Mouse (Mus musculus): ENCODE data around the gene Tuba1b. TPM values are rescaled to one million over a fixed set of nuclear protein-coding genes. Genes with fewer than 3 reads are reported as not detected.
"Not testable (repeated sequence)": the region's sequence is repeated elsewhere in the genome, so short reads cannot be mapped to it uniquely, and the experiment has no call there.

The Tuba1b gene
- polyA plus RNA-seq, 1 experiment = 71.2 TPM

GRCm38 (mm10) chr15:98930998-98931397, 3.4 kb downstream of the Tuba1b start:
- no peak for TF ChIP-seq GATA1 (IDR thresholded peaks at IDR 0.05; ENCODE audit: low read length)
- no peak for TF ChIP-seq TAL1 (IDR thresholded peaks at IDR 0.05; ENCODE audit: low read length)
- H3K36me3 ChIP-seq (ENCODE audit: control insufficient read depth) = peaks cover 34% of the 10 kb centered on the region

GRCm38 (mm10) chr15:98930017-98930734, 4.2 kb downstream of the Tuba1b start:
- TF ChIP-seq GATA1 (IDR thresholded peaks at IDR 0.05; ENCODE audit: low read length) (no peak), TAL1 (IDR thresholded peaks at IDR 0.05; ENCODE audit: low read length) (no peak)
- Histone ChIP-seq H3K9me3 (ENCODE audit: control insufficient read depth, low read length) (peaks cover 6% of the 10 kb centered on the region), H3K4me1 (ENCODE audit: control insufficient read depth) (peaks cover 32% of the 10 kb centered on the region), H3K27me3 (ENCODE audit: control insufficient read depth) (no peaks in the 10 kb centered on the region; the same call in 1 of the 2 replicates), H3K4me3 (replicated peaks) (no peak overlapping the region), H3K36me3 (ENCODE audit: control insufficient read depth) (peaks cover 34% of the 10 kb centered on the region)

More at GRCm38 (mm10) chr15:98930998-98931397, 3.4 kb downstream of the Tuba1b start:
- peaks cover 40% of the 10 kb centered on the region for H3K4me1 ChIP-seq (ENCODE audit: control insufficient read depth)
- H3K9me3 ChIP-seq (ENCODE audit: control insufficient read depth, low read length) = peaks cover 5% of the 10 kb centered on the region
- peak overlapping the region; percentile 6 for H3K4me3 ChIP-seq (replicated peaks)
- H3K27me3 ChIP-seq (ENCODE audit: control insufficient read depth) = no peaks in the 10 kb centered on the region; the same call in 1 of the 2 replicates

GRCm38 (mm10) chr15:98928598-98929240, 5.6 kb downstream of the Tuba1b start:
- Histone ChIP-seq H3K27me3 (ENCODE audit: control insufficient read depth) (no peaks in the 10 kb centered on the region; the same call in 1 of the 2 replicates), H3K4me3 (replicated peaks) (no peak overlapping the region), H3K4me1 (ENCODE audit: control insufficient read depth) (peaks cover 25% of the 10 kb centered on the region), H3K9me3 (ENCODE audit: control insufficient read depth, low read length) (peaks cover 6% of the 10 kb centered on the region), H3K36me3 (ENCODE audit: control insufficient read depth) (peaks cover 34% of the 10 kb centered on the region)
- TF ChIP-seq TAL1 (IDR thresholded peaks at IDR 0.05; ENCODE audit: low read length) (no peak), GATA1 (IDR thresholded peaks at IDR 0.05; ENCODE audit: low read length) (no peak)

- Histone ChIP-seq H3K27me3 (ENCODE audit: control insufficient read depth) (no peaks in the 10 kb centered on the region; the same call in 1 of the 2 replicates), H3K9me3 (ENCODE audit: control insufficient read depth, low read length) (peaks cover 6% of the 10 kb centered on the region), H3K36me3 (ENCODE audit: control insufficient read depth) (peaks cover 26% of the 10 kb centered on the region), H3K4me1 (ENCODE audit: control insufficient read depth) (peaks cover 23% of the 10 kb centered on the region), H3K4me3 (replicated peaks) (no peak overlapping the region)
- TF ChIP-seq GATA1 (IDR thresholded peaks at IDR 0.05; ENCODE audit: low read length) (no peak), TAL1 (IDR thresholded peaks at IDR 0.05; ENCODE audit: low read length) (no peak)
Measured at GRCm38 (mm10) chr15:98927566-98927965, 6.8 kb downstream of the Tuba1b start.

GRCm38 (mm10) chr15:98924682-98925081, 9.7 kb downstream of the Tuba1b start:
- TF ChIP-seq GATA1 (IDR thresholded peaks at IDR 0.05; ENCODE audit: low read length) (no peak), TAL1 (IDR thresholded peaks at IDR 0.05; ENCODE audit: low read length) (no peak)
- H3K36me3 ChIP-seq (ENCODE audit: control insufficient read depth) = peaks cover 2% of the 10 kb centered on the region; the same call in 1 of the 2 replicates
- H3K4me3 ChIP-seq (replicated peaks) = no peak overlapping the region
- H3K4me1 ChIP-seq (ENCODE audit: control insufficient read depth) = peaks cover 11% of the 10 kb centered on the region
- H3K27me3 ChIP-seq (ENCODE audit: control insufficient read depth) = no peaks in the 10 kb centered on the region; the same call in 1 of the 2 replicates
- peaks cover 6% of the 10 kb centered on the region for H3K9me3 ChIP-seq (ENCODE audit: control insufficient read depth, low read length)

GRCm38 (mm10) chr15:98923031-98923537, 11.3 kb downstream of the Tuba1b start:
- no peak overlapping the region for H3K4me3 ChIP-seq (replicated peaks)
- no peaks in the 10 kb centered on the region; the same call in 1 of the 2 replicates for H3K36me3 ChIP-seq (ENCODE audit: control insufficient read depth)
- peaks cover 14% of the 10 kb centered on the region for H3K4me1 ChIP-seq (ENCODE audit: control insufficient read depth)
- TF ChIP-seq GATA1 (IDR thresholded peaks at IDR 0.05; ENCODE audit: low read length) (no peak), TAL1 (IDR thresholded peaks at IDR 0.05; ENCODE audit: low read length) (no peak)
- H3K27me3 ChIP-seq (ENCODE audit: control insufficient read depth) = no peaks in the 10 kb centered on the region
- peaks cover 6% of the 10 kb centered on the region for H3K9me3 ChIP-seq (ENCODE audit: control insufficient read depth, low read length)

GRCm38 (mm10) chr15:98922581-98922980, 11.8 kb downstream of the Tuba1b start:
- Histone ChIP-seq H3K27me3 (ENCODE audit: control insufficient read depth) (no peaks in the 10 kb centered on the region), H3K4me1 (ENCODE audit: control insufficient read depth) (peaks cover 13% of the 10 kb centered on the region), H3K36me3 (ENCODE audit: control insufficient read depth) (no peaks in the 10 kb centered on the region; the same call in 1 of the 2 replicates), H3K9me3 (ENCODE audit: control insufficient read depth, low read length) (peaks cover 6% of the 10 kb centered on the region), H3K4me3 (replicated peaks) (no peak overlapping the region)
- TF ChIP-seq TAL1 (IDR thresholded peaks at IDR 0.05; ENCODE audit: low read length) (no peak), GATA1 (IDR thresholded peaks at IDR 0.05; ENCODE audit: low read length) (no peak)

- TF ChIP-seq GATA1 (IDR thresholded peaks at IDR 0.05; ENCODE audit: low read length) (no peak), TAL1 (IDR thresholded peaks at IDR 0.05; ENCODE audit: low read length) (no peak)
- peaks cover 3% of the 10 kb centered on the region for H3K27me3 ChIP-seq (ENCODE audit: control insufficient read depth)
- peaks cover 6% of the 10 kb centered on the region for H3K9me3 ChIP-seq (ENCODE audit: control insufficient read depth, low read length)
- H3K4me1 ChIP-seq (ENCODE audit: control insufficient read depth) = peaks cover 23% of the 10 kb centered on the region
- H3K4me3 ChIP-seq (replicated peaks) = no peak overlapping the region
- no peaks in the 10 kb centered on the region; the same call in 1 of the 2 replicates for H3K36me3 ChIP-seq (ENCODE audit: control insufficient read depth)
Measured at GRCm38 (mm10) chr15:98921510-98921909, 12.9 kb downstream of the Tuba1b start.

GRCm38 (mm10) chr15:98918499-98918895, 15.9 kb downstream of the Tuba1b start:
- H3K27me3 ChIP-seq (ENCODE audit: control insufficient read depth); H3K36me3 ChIP-seq (ENCODE audit: control insufficient read depth); H3K9me3 ChIP-seq (ENCODE audit: control insufficient read depth, low read length): not testable (repeated sequence)
- H3K4me1 ChIP-seq (ENCODE audit: control insufficient read depth) = peaks cover 32% of the 10 kb centered on the region
- H3K4me3 ChIP-seq (replicated peaks) = peak overlapping the region; percentile 97

Data from erythroblast, embryonic 14.5 days (primary cell).